Mouse (Mus musculus) stomach, embryonic 15.5 days (tissue): ENCODE data around the gene Dglucy. TPM values are rescaled to one million over a fixed set of nuclear protein-coding genes. Genes with fewer than 3 reads are reported as not detected.

ENCODE experiments used
- ATAC-seq: fragments of 200-750 bp; cut with Nextera tagmentation; 2 replicates; pipeline ENCODE4 v1.8.0; 2017; ENCODE audit warnings: low read depth, moderate number of reproducible peaks, moderate TSS enrichment; ENCODE audit not compliant: insufficient read depth, low FRiP score
- H3K27ac ChIP-seq: fragments of 300-500 bp; sonication (generic); 2 replicates; pipeline ENCODE4 v1.5.1; 2015; ENCODE audit warnings: mild to moderate bottlenecking, inconsistent platforms
- H3K27me3 ChIP-seq: fragments of 300-500 bp; sonication (generic); replicated peaks from 2 replicates; pipeline ENCODE4 v1.6.1; 2015; ENCODE audit warnings: inconsistent platforms
- H3K36me3 ChIP-seq: fragments of 300-500 bp; sonication (generic); 2 replicates; pipeline ENCODE4 v1.6.1; 2015; ENCODE audit warnings: inconsistent platforms
- H3K4me1 ChIP-seq: fragments of 300-500 bp; sonication (generic); 2 replicates; pipeline ENCODE4 v1.6.1; 2015; ENCODE audit warnings: inconsistent platforms
- H3K4me2 ChIP-seq: fragments of 300-500 bp; sonication (generic); 2 replicates; pipeline ENCODE4 v1.6.1; 2015; ENCODE audit warnings: mild to moderate bottlenecking, inconsistent platforms
- H3K4me3 ChIP-seq: fragments of 300-500 bp; sonication (generic); replicated peaks from 2 replicates; pipeline ENCODE4 v1.5.1; 2015; ENCODE audit warnings: inconsistent platforms
- H3K9ac ChIP-seq: fragments of 300-500 bp; sonication (generic); 2 replicates; pipeline ENCODE4 v1.6.1; 2015; ENCODE audit warnings: inconsistent platforms
- H3K9me3 ChIP-seq: fragments of 300-500 bp; sonication (generic); 2 replicates; pipeline ENCODE4 v1.6.1; 2016; ENCODE audit warnings: inconsistent platforms
- WGBS: fragments of 180-500 bp; shearing (Covaris S2); methylation state at CpG from one replicate; pipeline ENCODE4 v1.1.7; 2015; 5-methylcytosine and 5-hydroxymethylcytosine counted together
- polyA plus RNA-seq: library from polyadenylated mRNA; unstranded; fragments of >200 nt; fragmentation: Nextera tagmentation; extraction: Ambion mirVana; gene quantifications from 2 replicates; pipeline ENCODE4 v1.2.1, GENCODE M21; 2015

The Dglucy gene
- polyA plus RNA-seq, 1 experiment from 2014 or later = 4.1 TPM

DNA sequence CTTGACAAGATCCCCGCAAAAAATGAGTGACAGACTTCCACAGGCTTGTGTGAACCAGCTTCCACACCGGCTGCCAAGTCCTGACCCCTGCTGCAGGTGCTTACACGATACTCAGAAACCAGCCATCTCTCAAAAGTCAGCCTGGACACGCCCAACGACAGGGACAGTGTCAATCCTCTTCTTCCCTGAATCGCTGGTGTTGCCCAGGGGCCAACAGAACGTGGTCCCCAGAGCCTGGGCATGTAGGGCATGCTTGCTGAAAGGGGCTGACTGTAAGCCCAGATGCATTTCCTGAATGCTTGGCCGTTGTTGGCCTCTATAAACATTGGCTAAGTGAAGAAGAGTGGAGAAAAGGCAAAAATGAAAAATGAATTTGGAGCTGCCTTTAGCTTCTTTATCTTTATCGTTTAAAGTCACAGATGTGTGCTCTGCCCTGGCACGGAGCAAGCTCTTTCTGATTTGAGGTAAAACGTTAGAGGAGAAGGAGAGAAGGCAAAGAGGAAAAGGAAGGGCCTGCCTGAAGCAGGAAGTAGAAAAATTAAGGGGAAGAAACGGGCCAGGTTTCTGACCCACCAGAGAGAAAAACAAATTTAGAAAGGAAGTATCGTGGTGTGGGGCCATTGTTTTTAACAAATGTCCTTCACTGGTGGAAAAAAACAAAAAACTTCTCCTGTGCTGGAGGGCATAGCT lies 14.4 kb upstream of the Dglucy start:
- Histone ChIP-seq H3K4me1 (no peaks in the 10 kb centered on the region), H3K9me3 (no peaks in the 10 kb centered on the region), H3K4me2 (no peak overlapping the region), H3K4me3 (no peak overlapping the region), H3K9ac (no peak overlapping the region), H3K27me3 (no peaks in the 10 kb centered on the region), H3K27ac (peak overlapping the region; percentile 21; the same call in 1 of the 2 replicates), H3K36me3 (no peaks in the 10 kb centered on the region)
- no peak for ATAC-seq
- WGBS = 41% methylated on average over 13 of the region's 13 CpGs

DNA sequence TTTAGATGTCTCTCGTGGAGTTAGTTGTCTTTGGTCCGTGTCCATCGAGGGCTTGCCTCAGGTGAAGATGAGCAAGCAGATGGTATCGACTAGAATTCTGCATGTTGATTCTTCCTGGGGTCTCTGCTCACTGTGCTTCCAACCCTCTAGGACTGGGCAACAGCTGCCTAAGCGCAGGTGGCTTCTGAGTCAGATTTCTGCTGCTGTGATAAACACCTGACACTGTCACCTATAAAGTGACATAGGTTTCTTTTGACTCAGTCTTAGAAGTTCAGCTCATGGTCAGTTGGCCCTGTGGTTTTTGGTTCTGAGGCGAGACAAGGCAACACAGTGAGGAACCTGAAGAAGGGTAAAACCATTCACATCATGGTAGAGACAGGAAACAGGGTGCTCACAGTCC lies 9.0 kb upstream of the Dglucy start:
- Histone ChIP-seq H3K4me1 (no peaks in the 10 kb centered on the region), H3K4me3 (no peak overlapping the region), H3K36me3 (no peaks in the 10 kb centered on the region), H3K27ac (no peak overlapping the region), H3K4me2 (no peak overlapping the region), H3K27me3 (no peaks in the 10 kb centered on the region), H3K9me3 (no peaks in the 10 kb centered on the region), H3K9ac (no peak overlapping the region)
- no peak for ATAC-seq
- 83% methylated on average over 6 of the region's 6 CpGs for WGBS

DNA sequence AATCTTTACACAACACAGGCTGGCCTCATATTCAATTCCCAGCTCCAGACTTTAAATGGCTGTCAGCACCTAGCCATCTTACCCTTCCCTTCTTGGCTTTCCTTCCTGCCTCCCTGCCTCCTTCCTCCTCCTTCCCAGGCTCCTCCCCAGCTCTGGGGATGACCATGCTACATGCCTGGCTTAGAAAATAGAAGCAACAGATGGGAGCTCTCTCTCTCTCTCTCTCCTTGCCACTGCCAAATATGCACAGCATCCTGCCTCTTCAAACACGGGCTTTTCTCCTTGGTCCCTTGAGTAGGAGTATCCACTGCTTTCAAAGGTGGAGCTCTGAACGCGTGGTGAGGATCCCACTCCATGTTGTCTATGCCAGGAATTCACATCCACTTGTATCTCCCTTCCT lies 8.1 kb upstream of the Dglucy start:
- H3K4me3 ChIP-seq = no peak overlapping the region
- no peaks in the 10 kb centered on the region for H3K4me1 ChIP-seq
- H3K27ac ChIP-seq = no peak overlapping the region
- no peak overlapping the region for H3K9ac ChIP-seq
- no peaks in the 10 kb centered on the region for H3K27me3 ChIP-seq
- H3K9me3 ChIP-seq = no peaks in the 10 kb centered on the region
- no peaks in the 10 kb centered on the region for H3K36me3 ChIP-seq
- no peak for ATAC-seq
- 70% methylated on average over 3 of the region's 3 CpGs for WGBS
- no peak overlapping the region for H3K4me2 ChIP-seq

DNA sequence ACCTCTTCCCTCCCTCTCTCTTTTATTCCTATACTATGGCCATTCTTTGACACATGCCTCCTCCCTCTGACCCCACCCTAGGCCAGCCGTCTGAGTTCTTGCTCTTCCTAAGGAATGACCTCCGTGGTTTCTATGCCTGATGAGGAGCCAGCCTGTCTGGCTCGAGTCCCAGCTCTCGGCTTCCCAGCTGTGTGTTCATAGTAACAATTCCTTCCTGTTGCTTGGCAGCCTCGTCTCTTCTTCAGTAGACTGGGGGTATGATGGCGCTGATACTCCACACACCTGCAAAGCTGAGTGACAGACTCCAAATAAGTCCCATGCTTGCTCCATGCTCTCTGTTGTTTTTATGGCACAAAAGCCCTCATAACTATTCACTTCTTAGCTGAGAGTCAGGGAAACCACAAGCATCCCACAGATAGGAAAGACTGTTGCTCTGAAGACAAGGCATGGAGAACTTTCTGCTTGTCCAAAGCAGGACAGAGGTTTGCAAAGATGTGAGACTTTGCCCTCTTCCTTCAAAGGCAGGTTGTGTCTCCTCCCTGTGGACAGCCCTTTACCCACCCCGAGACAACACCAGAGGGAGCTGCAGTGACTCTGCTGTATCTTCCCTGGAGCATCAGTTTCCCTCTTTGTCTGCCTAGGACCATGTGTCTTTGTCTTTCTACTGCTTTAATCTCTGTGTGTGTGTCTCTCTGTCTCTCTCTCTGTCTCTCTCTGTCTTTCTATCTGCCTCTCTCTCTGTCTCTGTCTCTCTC lies 6.5 kb upstream of the Dglucy start:
- H3K36me3 ChIP-seq = no peaks in the 10 kb centered on the region
- H3K9ac ChIP-seq = no peak overlapping the region
- no peaks in the 10 kb centered on the region for H3K9me3 ChIP-seq
- ATAC-seq = no peak
- no peak overlapping the region for H3K4me3 ChIP-seq
- H3K4me1 ChIP-seq = no peaks in the 10 kb centered on the region
- WGBS = 19% methylated on average over 7 of the region's 7 CpGs
- no peaks in the 10 kb centered on the region for H3K27me3 ChIP-seq
- H3K27ac ChIP-seq = no peak overlapping the region
- H3K4me2 ChIP-seq = no peak overlapping the region

DNA sequence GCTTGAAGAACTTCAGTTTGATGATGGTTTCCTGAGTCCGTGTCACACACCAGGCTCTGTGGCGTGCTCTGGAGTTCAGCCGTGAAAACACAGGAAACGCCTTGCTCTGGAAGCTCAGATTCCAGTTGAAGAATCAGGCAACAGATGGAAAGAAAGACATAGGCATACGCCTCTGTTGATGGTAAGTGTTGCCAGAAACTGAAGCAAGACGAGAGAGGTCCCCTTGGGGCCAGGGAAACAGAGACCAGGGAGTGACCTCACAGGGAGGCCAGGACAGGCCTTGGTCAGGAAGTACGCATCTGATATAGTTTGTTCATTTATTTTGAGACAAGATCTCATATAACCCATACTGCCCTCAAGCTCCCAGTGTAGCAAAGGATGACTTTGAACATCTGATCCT lies 4.1 kb upstream of the Dglucy start:
- Histone ChIP-seq H3K4me1 (peaks cover 9% of the 10 kb centered on the region), H3K4me2 (no peak overlapping the region), H3K9me3 (no peaks in the 10 kb centered on the region), H3K36me3 (no peaks in the 10 kb centered on the region), H3K27me3 (no peaks in the 10 kb centered on the region), H3K4me3 (no peak overlapping the region), H3K9ac (no peak overlapping the region), H3K27ac (no peak overlapping the region)
- 60% methylated on average over 7 of the region's 7 CpGs for WGBS
- no peak for ATAC-seq

DNA sequence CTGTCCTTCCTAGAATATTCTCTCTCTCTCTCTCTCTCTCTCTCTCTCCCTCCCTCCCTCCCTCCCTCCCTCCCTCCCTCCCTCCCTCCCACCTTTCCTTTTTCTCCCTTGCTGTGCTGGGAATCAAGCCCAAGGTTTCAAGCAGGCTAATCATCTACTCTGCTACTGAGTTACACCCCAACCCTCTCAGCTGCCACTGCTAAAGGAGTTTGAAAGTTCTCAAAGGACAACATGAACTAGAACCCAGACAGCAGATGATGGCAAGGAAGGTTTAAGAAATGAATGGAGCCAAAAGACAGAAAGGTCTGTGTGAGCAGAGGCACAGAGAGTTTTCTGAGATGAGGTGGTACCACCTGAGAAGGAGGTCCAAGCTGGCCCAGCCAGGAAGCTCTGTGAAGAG lies 3.6 kb upstream of the Dglucy start:
- Histone ChIP-seq H3K9ac (no peak overlapping the region), H3K36me3 (no peaks in the 10 kb centered on the region), H3K27me3 (no peaks in the 10 kb centered on the region), H3K9me3 (no peaks in the 10 kb centered on the region), H3K4me2 (no peak overlapping the region), H3K4me1 (peaks cover 11% of the 10 kb centered on the region), H3K4me3 (no peak overlapping the region), H3K27ac (no peak overlapping the region)
- no peak for ATAC-seq

DNA sequence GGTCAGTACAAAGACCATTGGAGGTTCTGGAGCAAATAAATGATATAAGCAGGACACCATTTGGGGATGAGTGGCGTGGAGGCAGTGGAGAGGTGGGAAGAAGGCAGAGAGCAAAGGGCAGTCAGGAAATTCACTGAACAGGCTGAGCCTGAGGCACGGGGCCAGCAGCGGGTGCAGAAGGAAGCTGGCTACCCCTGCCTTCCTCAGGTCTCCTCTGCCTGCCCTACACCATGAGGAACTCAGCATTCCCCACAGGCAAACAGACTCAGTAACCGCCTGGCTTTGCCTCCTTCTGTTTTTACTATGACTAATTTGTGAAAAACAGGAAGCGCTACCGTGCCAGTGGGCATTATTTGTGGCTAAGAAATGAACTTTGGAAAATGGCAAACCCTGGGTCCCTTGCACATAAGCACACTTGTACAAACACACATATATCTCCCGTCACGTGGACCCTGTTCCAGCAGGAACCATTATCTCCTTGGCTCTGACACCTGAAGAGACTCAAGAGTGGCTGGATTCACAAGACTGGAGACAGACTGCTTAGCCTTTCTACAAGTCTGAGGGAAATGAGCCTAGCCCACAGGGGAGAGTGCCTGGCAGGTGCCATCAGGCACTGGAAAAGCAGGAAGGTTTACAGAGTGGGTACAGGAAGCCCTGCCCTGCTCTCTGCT lies 2.8 kb upstream of the Dglucy start:
- H3K4me2 ChIP-seq = no peak overlapping the region
- H3K4me3 ChIP-seq = no peak overlapping the region
- H3K9me3 ChIP-seq = no peaks in the 10 kb centered on the region
- H3K36me3 ChIP-seq = no peaks in the 10 kb centered on the region
- H3K4me1 ChIP-seq = peaks cover 11% of the 10 kb centered on the region
- ATAC-seq = no peak
- H3K27me3 ChIP-seq = no peaks in the 10 kb centered on the region
- no peak overlapping the region for H3K27ac ChIP-seq
- H3K9ac ChIP-seq = no peak overlapping the region
- 68% methylated on average over 8 of the region's 8 CpGs for whole genome bisulfite sequencing

DNA sequence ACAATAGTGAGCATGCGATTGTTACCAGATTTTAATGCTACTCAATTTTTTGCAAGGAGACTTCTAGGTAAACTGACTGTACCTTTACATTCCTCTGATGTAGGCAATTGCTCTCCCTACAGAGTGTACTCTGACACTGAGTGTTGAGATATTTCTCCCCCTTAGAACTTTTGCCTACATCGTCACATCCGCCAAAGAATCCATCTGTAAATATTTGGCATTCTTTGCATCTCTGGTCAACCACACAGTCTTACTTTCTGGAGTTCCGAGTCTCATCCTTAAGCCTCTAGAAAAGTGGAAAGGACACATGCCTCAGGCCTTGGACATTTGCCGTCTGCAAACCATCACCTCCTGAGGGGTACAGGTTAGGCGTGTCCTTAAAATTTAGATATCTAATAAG lies 1.9 kb upstream of the Dglucy start:
- ATAC-seq = no peak
- H3K9me3 ChIP-seq = no peaks in the 10 kb centered on the region
- H3K4me3 ChIP-seq = no peak overlapping the region
- no peak overlapping the region for H3K9ac ChIP-seq
- no peak overlapping the region for H3K27ac ChIP-seq
- 64% methylated on average over 6 of the region's 6 CpGs for WGBS
- H3K4me1 ChIP-seq = peaks cover 11% of the 10 kb centered on the region
- no peaks in the 10 kb centered on the region for H3K36me3 ChIP-seq
- H3K4me2 ChIP-seq = no peak overlapping the region
- no peaks in the 10 kb centered on the region for H3K27me3 ChIP-seq

DNA sequence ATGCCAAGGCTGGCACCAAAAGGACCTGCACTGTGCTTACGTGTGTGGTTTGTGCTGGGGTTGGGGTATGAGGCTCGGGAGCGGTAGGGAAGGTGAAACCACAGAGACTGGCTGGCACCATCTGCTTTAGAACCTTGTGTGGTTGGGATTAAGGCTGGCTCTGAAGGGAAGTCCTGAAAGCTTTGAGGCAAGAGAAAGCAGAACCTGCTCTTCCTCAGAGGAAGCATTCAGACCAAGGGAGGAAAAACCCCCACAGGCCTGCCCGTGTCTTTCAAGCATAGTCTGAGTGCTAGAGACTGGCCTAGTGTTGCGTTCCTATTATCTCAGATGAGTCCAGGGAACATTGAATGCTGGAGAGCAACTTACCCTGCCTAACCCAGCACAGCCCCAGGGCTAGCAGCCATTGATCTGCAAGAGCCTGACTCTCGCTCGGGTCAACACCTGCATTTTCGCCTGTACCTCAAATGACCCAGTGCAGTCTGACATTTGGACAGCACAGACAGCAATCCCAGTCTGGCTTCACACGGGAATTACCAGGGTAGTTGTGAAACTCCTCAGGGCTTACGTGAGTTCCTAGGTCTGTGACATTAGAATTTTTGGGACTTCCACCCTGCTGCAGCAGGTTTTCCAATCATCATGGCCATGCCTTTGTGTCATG lies 452 bp upstream of the Dglucy start:
- H3K4me3 ChIP-seq = peak overlapping the region; percentile 36; the same call in 1 of the 2 replicates
- ATAC-seq = no peak; the same call in 1 of the 2 replicates
- no peaks in the 10 kb centered on the region for H3K27me3 ChIP-seq
- H3K4me2 ChIP-seq = peak overlapping the region; percentile 48
- WGBS = 74% methylated on average over 10 of the region's 10 CpGs
- peak overlapping the region; percentile 72 for H3K27ac ChIP-seq
- H3K4me1 ChIP-seq = peaks cover 11% of the 10 kb centered on the region
- H3K9me3 ChIP-seq = no peaks in the 10 kb centered on the region
- no peaks in the 10 kb centered on the region for H3K36me3 ChIP-seq
- no peak overlapping the region for H3K9ac ChIP-seq

DNA sequence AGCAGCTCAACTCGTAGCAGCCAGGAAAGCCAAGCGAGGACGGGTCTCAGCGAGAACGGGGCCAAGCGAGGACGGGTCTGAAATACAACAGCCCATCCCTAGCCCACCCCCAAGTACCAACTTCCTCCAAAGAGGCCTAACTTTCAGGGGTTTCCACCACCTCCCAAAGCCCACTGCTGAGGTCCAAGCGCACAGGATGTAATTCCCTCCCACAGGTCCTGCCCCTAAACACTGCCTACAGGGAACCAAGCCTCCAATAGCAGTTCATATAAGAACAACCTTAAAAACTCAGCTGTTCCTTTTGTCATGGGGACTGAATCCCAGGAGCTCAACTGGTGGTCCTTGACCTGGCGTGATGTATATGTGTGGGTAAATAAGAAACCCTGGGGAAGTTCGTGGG lies 1.6 kb downstream of the Dglucy start:
- no peak overlapping the region for H3K9ac ChIP-seq
- whole genome bisulfite sequencing = 89% methylated on average over 10 of the region's 10 CpGs
- H3K4me3 ChIP-seq = no peak overlapping the region
- H3K4me1 ChIP-seq = peaks cover 11% of the 10 kb centered on the region
- no peaks in the 10 kb centered on the region for H3K36me3 ChIP-seq
- H3K27me3 ChIP-seq = no peaks in the 10 kb centered on the region
- H3K9me3 ChIP-seq = no peaks in the 10 kb centered on the region
- no peak overlapping the region for H3K27ac ChIP-seq
- no peak overlapping the region for H3K4me2 ChIP-seq
- no peak for ATAC-seq

DNA sequence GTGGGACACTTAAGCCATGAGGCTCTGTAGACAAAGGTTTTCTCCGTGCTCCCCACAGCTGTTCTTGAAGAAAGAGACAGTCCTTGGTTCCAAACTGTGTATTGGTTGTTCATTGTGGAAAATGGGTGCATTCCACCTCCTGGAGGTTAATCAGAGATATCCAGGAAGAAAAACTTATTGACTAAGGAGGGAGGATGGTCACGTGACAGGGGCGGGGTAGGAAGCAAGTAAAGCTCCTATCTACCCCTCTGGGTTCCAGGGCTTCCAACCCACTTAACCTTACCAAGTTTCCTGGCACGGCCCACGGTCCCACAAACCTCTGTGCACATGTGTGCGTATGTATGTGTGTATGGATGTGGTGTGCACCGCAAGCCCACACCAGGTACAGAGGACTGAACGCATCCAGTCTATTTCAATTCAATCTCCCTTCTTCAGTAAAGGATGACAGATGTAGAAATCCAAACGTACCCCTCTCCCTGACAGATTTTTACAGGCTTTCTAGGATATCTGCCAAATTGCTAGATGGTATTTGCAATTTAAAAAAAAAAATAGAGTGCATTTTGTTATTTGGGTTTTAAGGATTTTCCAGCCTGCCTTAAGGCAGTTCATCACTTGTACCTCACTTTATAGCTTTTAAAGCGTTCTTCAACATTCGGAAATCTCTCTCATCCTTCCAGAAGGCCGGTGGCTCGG lies 2.7 kb downstream of the Dglucy start:
- ATAC-seq = no peak
- 80% methylated on average over 13 of the region's 13 CpGs for WGBS
- Histone ChIP-seq H3K27me3 (no peaks in the 10 kb centered on the region), H3K4me3 (no peak overlapping the region), H3K27ac (no peak overlapping the region), H3K4me2 (no peak overlapping the region), H3K4me1 (peaks cover 11% of the 10 kb centered on the region), H3K36me3 (no peaks in the 10 kb centered on the region), H3K9me3 (no peaks in the 10 kb centered on the region), H3K9ac (no peak overlapping the region)
